Mouse (Mus musculus) brain, embryonic 14.5 days (tissue): ENCODE measurements around the gene Avpi1.

ENCODE experiments used
- CTCF ChIP-seq: fragments of 200-500 bp; IDR thresholded peaks from 2 replicates; pipeline ENCODE4 v1.5.1; 2012; ENCODE audit warnings: inconsistent platforms, mild to moderate bottlenecking, moderate library complexity, borderline replicate concordance; ENCODE audit not compliant: insufficient read depth, insufficient read length; ENCODE audit errors: extremely low read depth
- POLR2A ChIP-seq: fragments of 200-500 bp; IDR thresholded peaks from 2 replicates; pipeline ENCODE4 v1.6.1; 2012; ENCODE audit warnings: mild to moderate bottlenecking, inconsistent platforms, borderline replicate concordance; ENCODE audit not compliant: poor library complexity, insufficient read depth, insufficient read length, severe bottlenecking; ENCODE audit errors: extremely low read depth

DNA sequence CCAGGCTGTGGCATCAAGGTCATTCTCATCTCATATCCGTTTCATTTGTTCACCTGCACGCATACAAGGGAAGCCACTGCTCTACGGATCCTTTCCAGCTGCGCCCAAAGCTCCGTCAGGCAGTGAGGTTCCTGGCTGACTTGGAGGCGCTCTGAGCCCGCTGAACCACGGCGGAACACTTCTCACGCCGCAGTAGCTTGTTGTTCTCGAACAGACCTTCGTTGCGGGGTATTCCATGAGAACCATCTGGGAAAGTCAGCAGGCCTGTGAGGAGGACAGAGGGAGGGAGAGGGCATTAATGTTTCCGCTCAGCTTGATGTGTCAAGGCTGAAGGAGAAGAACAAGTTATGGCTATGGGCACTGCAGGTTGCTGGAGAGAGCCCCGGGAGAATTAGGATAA lies 52.9 kb downstream of the Avpi1 start:
- TF ChIP-seq POLR2A (no peak), CTCF (no peak)
